Mouse (Mus musculus) heart, embryonic 11.5 days (tissue): ENCODE results near the gene Oser1. TPM values are rescaled to one million over a fixed set of nuclear protein-coding genes. Genes with fewer than 3 reads are reported as not detected.

Experiments
- ATAC-seq: fragments of 200-750 bp; cut with Nextera tagmentation; replicated peaks from 2 replicates; pipeline ENCODE4 v1.8.0; 2017; ENCODE audit warnings: moderate library complexity; ENCODE audit not compliant: insufficient number of reproducible peaks, low FRiP score, low TSS enrichment
- H3K27ac ChIP-seq: fragments of 300-500 bp; sonication (generic); 2 replicates; pipeline ENCODE4 v1.5.1; 2014; ENCODE audit warnings: mild to moderate bottlenecking, low read depth, low read length
- H3K27me3 ChIP-seq: fragments of 300-500 bp; sonication (generic); 2 replicates; pipeline ENCODE4 v1.6.1; 2014; ENCODE audit warnings: mild to moderate bottlenecking, low read length, mixed read lengths; ENCODE audit not compliant: control insufficient read depth, insufficient read depth
- H3K36me3 ChIP-seq: fragments of 300-500 bp; sonication (generic); 2 replicates; pipeline ENCODE4 v1.6.1; 2014; ENCODE audit warnings: mild to moderate bottlenecking, low read length, moderate library complexity, mixed read lengths; ENCODE audit not compliant: control insufficient read depth, insufficient read depth
- H3K4me1 ChIP-seq: fragments of 300-500 bp; sonication (generic); 2 replicates; pipeline ENCODE4 v1.6.1; 2014; ENCODE audit warnings: low read length; ENCODE audit not compliant: control insufficient read depth, insufficient read depth
- H3K4me2 ChIP-seq: fragments of 300-500 bp; sonication (generic); 2 replicates; pipeline ENCODE4 v1.6.1; 2014; ENCODE audit warnings: mild to moderate bottlenecking, moderate library complexity
- H3K4me3 ChIP-seq: fragments of 300-500 bp; sonication (generic); 2 replicates; pipeline ENCODE4 v1.5.1; 2014; ENCODE audit warnings: low read depth, low read length
- H3K9ac ChIP-seq: fragments of 300-500 bp; sonication (generic); 2 replicates; pipeline ENCODE4 v1.6.1; 2014; ENCODE audit warnings: mild to moderate bottlenecking, low read depth, low read length, moderate library complexity
- H3K9me3 ChIP-seq: fragments of 300-500 bp; sonication (generic); replicated peaks from 2 replicates; pipeline ENCODE4 v1.6.1; 2016; ENCODE audit warnings: low read length; ENCODE audit not compliant: control insufficient read depth
- whole genome bisulfite sequencing: fragments of 180-500 bp; shearing (Covaris S2); extraction: QIAGEN DNeasy Blood & Tissue Kit; methylation state at CpG from one replicate; pipeline ENCODE4 v1.1.7; 2014; ENCODE audit not compliant: insufficient replicate concordance; 5-methylcytosine and 5-hydroxymethylcytosine counted together
- polyA plus RNA-seq: library from polyadenylated mRNA; unstranded; fragments of >200 nt; fragmentation: Nextera tagmentation; extraction: Ambion mirVana; gene quantifications from 2 replicates; pipeline ENCODE4 v1.2.1, GENCODE M21; 2014

Gene Oser1
- polyA plus RNA-seq, 1 experiment from 2014 or later = 64.1 TPM

DNA sequence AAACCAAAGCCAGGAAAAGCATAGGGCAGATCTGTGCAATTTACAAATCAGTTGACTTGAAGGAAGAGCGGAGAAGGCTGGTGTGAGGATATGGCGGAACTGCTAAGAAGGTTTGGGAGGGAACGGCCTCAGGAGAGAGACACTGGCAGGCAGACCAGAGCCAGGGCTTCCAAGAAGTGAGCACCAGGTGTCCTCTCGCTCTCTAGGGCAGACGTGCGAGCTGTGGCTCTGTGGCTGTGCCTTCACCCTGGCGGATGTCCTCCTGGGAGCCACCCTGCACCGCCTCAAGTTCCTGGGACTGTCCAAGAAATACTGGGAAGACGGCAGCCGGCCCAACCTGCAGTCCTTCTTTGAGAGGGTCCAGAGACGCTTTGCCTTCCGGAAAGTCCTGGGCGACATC is 28.9 kb upstream of the Oser1 start:
- peaks cover under 1% of the 10 kb centered on the region; the same call in 1 of the 2 replicates for H3K4me1 ChIP-seq
- H3K27me3 ChIP-seq = peaks cover 8% of the 10 kb centered on the region
- no peak overlapping the region for H3K4me2 ChIP-seq
- no peak overlapping the region for H3K27ac ChIP-seq
- 82% methylated on average over 13 of the region's 13 CpGs for WGBS
- no peaks in the 10 kb centered on the region for H3K9me3 ChIP-seq
- ATAC-seq = no peak
- no peak overlapping the region for H3K4me3 ChIP-seq
- no peaks in the 10 kb centered on the region for H3K36me3 ChIP-seq
- no peak overlapping the region for H3K9ac ChIP-seq

DNA sequence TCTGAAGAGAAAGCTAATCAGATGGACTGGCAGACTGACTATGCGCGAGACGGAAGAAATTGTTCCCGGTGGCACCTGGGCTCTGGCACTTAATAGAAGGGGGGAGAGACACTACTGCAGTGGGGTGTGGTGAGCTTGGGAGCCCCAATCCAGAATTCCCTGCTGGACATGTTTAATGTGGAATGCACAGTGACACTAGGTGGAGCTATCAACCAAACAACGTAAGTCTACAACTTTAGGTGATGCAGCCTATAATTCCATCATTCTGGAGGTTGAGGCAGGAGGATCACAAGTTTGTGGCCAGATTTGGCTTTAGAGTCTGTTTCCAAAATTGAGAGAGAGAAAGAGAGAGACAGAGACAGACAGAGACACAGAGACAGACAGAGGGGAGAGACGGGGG is 28.2 kb upstream of the Oser1 start:
- H3K27me3 ChIP-seq = peaks cover 3% of the 10 kb centered on the region
- H3K36me3 ChIP-seq = no peaks in the 10 kb centered on the region
- no peak overlapping the region for H3K27ac ChIP-seq
- H3K9me3 ChIP-seq = no peaks in the 10 kb centered on the region
- WGBS = 78% methylated on average over 6 of the region's 6 CpGs
- ATAC-seq = no peak
- H3K4me1 ChIP-seq = no peaks in the 10 kb centered on the region
- no peak overlapping the region for H3K4me3 ChIP-seq
- H3K4me2 ChIP-seq = no peak overlapping the region
- no peak overlapping the region for H3K9ac ChIP-seq

DNA sequence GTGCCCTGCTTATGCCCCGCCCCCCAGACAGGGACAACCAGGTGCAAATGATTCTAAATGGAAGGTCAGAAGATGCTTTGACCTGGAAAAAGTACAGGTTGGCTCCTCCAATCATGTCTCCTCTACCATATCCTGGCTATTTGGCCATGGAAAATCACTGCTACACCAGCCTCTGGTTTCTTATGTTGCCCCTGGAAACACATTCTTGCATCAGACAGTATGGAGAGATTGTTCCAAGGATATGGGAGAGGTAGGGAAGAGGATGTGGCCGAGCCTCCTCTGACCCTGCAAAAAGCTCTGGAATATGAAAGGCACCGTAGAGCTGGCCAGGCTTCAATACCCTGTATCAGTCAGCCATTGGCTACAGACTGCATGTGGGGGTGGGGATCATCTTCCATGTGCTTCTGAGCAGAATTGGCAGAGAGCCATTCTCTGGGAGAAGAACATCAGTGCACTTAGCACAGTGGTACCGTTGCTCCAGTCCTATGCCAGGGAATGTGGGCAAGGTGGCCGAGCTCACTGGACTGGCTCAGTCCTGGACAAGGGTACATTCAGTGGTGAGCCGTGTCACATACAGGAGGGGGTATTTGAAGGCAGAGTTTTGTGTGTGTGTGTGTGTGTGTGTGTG is 26.3 kb upstream of the Oser1 start:
- no peak for ATAC-seq
- H3K9ac ChIP-seq = no peak overlapping the region
- no peaks in the 10 kb centered on the region for H3K4me1 ChIP-seq
- H3K4me3 ChIP-seq = no peak overlapping the region
- no peak overlapping the region for H3K27ac ChIP-seq
- 59% methylated on average over 6 of the region's 6 CpGs for WGBS
- H3K9me3 ChIP-seq = no peaks in the 10 kb centered on the region
- no peaks in the 10 kb centered on the region for H3K36me3 ChIP-seq
- no peaks in the 10 kb centered on the region; the same call in 1 of the 2 replicates for H3K27me3 ChIP-seq
- no peak overlapping the region for H3K4me2 ChIP-seq

DNA sequence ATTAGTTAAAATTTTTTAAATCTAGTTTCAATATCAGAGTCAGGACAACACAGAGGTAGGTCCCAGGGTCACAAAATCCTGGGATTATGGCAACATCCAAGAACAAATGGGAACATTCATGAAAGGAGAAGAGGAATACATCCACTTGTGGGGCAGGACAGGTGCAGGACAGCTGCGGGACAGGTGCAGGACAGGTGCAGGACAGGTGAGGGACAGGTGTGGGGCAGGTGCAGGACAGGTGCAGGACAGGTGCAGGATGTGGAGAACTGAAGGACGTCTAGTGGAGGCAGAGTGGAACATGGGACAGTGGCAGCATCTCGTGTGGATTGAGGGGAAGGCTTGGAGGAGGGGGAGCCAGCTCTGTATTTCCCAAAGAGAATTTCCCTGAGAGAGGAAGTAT is 24.8 kb upstream of the Oser1 start:
- H3K4me3 ChIP-seq = no peak overlapping the region
- 56% methylated on average over 3 of the region's 3 CpGs for WGBS
- ATAC-seq = no peak

DNA sequence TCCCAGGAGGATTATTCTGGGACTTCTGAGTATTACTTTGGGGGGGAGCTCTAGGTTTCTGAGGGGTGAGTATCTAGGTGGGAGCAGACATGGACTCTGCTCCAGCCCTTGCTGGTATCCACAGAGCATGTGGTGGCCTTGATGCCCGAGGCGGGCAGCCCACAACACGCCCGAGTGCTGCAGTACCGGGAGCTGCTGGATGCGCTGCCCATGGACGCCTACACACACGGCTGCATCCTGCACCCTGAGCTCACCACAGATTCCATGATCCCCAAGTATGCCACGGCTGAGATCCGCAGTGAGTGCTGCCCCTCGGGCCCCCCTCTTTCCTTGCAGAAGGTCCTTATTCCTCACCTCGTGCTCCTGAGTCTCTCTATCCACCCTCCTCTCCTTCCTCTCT is 22.9 kb upstream of the Oser1 start:
- Histone ChIP-seq H3K9ac (no peak overlapping the region), H3K4me2 (no peak overlapping the region), H3K36me3 (no peaks in the 10 kb centered on the region), H3K27me3 (no peaks in the 10 kb centered on the region; the same call in 1 of the 2 replicates), H3K4me1 (no peaks in the 10 kb centered on the region), H3K27ac (no peak overlapping the region), H3K4me3 (no peak overlapping the region), H3K9me3 (no peaks in the 10 kb centered on the region)
- WGBS = 69% methylated on average over 12 of the region's 12 CpGs
- ATAC-seq = no peak

More for the DNA sequence above, 24.8 kb upstream of the Oser1 start:
- no peak overlapping the region for H3K27ac ChIP-seq
- H3K9ac ChIP-seq = no peak overlapping the region
- no peaks in the 10 kb centered on the region for H3K4me1 ChIP-seq
- H3K9me3 ChIP-seq = no peaks in the 10 kb centered on the region
- H3K36me3 ChIP-seq = no peaks in the 10 kb centered on the region
- no peaks in the 10 kb centered on the region; the same call in 1 of the 2 replicates for H3K27me3 ChIP-seq
- H3K4me2 ChIP-seq = no peak overlapping the region

DNA sequence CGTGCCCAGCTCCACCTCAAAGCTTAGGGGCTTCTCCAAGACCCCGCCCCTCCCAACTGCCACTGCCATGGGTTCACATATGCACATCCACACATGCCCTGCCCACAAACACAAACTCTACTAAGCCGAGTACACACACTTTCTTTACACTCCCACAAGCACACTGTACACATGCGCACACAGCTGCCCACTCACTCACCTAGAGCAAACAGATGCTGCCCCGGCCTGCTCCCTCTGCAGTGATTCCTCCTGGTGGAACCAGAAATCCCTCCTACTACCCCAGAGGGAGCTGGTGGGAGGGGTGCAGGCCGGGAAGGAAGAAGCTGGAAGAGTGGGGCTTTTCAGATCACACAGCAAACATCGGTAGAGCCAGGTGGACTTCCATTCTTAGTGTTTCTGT is 19.5 kb upstream of the Oser1 start:
- WGBS = 57% methylated on average over 7 of the region's 7 CpGs

DNA sequence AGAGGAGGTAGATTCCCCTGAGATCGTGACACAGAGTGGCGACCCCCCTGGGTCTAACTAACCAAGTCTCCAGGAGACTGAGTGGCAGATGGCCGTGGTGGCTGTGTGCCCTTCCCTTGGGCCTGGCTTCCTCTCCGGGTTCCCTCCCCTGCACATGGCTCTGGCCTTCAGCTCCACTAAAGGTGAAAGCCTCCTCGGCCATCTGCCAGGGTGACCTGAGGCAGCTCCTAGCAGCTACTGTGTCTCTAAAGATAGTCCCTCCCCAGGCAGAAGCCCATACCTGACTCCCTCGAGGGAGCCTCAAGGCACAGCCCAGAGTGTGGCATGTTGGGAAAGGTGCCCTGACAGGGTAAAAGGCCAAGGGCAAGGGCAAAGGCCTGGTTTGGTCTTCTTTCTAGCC is 19.0 kb upstream of the Oser1 start:
- Histone ChIP-seq H3K36me3 (no peaks in the 10 kb centered on the region), H3K4me2 (no peak overlapping the region), H3K9me3 (no peaks in the 10 kb centered on the region), H3K27me3 (peaks cover 6% of the 10 kb centered on the region), H3K4me3 (no peak overlapping the region), H3K9ac (no peak overlapping the region), H3K4me1 (peaks cover 2% of the 10 kb centered on the region; the same call in 1 of the 2 replicates), H3K27ac (no peak overlapping the region)
- ATAC-seq = no peak
- WGBS = 56% methylated on average over 6 of the region's 6 CpGs

More for the DNA sequence above, 19.5 kb upstream of the Oser1 start:
- Histone ChIP-seq H3K9ac (no peak overlapping the region), H3K36me3 (no peaks in the 10 kb centered on the region), H3K27ac (no peak overlapping the region), H3K9me3 (no peaks in the 10 kb centered on the region), H3K27me3 (peaks cover 1% of the 10 kb centered on the region), H3K4me2 (no peak overlapping the region), H3K4me3 (no peak overlapping the region), H3K4me1 (no peaks in the 10 kb centered on the region)
- ATAC-seq = no peak

DNA sequence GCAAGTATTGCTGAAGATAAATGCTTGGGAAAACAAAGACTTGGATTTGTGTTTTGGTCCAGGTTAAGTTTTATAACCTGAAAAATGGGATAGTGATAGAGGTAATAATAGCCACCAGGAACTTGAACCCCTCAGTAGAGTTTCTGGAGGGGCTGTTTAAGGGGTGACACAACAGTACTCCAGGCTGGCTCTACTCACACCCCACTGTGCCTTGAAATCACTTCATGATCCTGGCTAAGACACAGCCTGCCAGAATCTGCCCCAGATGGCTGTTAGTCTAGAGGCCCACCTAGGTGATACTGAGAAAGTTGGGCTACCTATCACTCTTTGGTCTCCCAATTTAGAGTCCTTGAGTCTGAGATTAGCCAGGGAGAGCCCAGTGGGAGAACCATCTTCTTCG is 15.0 kb upstream of the Oser1 start:
- H3K27ac ChIP-seq = no peak overlapping the region
- H3K36me3 ChIP-seq = no peaks in the 10 kb centered on the region
- ATAC-seq = no peak
- H3K4me2 ChIP-seq = no peak overlapping the region
- 53% methylated on average over 1 of the region's 1 CpGs for WGBS
- peaks cover 7% of the 10 kb centered on the region; the same call in 1 of the 2 replicates for H3K4me1 ChIP-seq
- no peak overlapping the region for H3K9ac ChIP-seq
- peaks cover 20% of the 10 kb centered on the region for H3K27me3 ChIP-seq
- H3K4me3 ChIP-seq = no peak overlapping the region
- no peaks in the 10 kb centered on the region for H3K9me3 ChIP-seq
